Mouse (Mus musculus) limb, embryonic 10.5 days (tissue): ENCODE measurements around the gene Medag. TPM values are rescaled to one million over a fixed set of nuclear protein-coding genes. Genes with fewer than 3 reads are reported as not detected.
A peak's percentile ranks its signal among the peaks of the same experiment; 100 is the strongest.

Experiments
- DNase-seq: peaks from one replicate; pipeline ENCODE4 v3.0.0-alpha.2; 2017; ENCODE audit warnings: low spot score
- H3K27ac ChIP-seq: fragments of 300-500 bp; sonication (generic); 2 replicates; pipeline ENCODE4 v1.5.1; 2016; ENCODE audit warnings: mild to moderate bottlenecking
- H3K27me3 ChIP-seq: fragments of 300-500 bp; sonication (generic); 2 replicates; pipeline ENCODE4 v1.6.1; 2016; ENCODE audit warnings: low read depth, mild to moderate bottlenecking; ENCODE audit not compliant: poor library complexity, severe bottlenecking
- H3K36me3 ChIP-seq: fragments of 300-500 bp; sonication (generic); 2 replicates; pipeline ENCODE4 v1.6.1; 2016; ENCODE audit warnings: mild to moderate bottlenecking, moderate library complexity
- H3K4me1 ChIP-seq: fragments of 300-500 bp; sonication (generic); 2 replicates; pipeline ENCODE4 v1.6.1; 2016
- H3K4me3 ChIP-seq: fragments of 300-500 bp; sonication (generic); 2 replicates; pipeline ENCODE4 v1.5.1; 2016; ENCODE audit warnings: mild to moderate bottlenecking, moderate library complexity
- H3K9me3 ChIP-seq: fragments of 300-500 bp; sonication (generic); replicated peaks from 2 replicates; pipeline ENCODE4 v1.6.1; 2016; ENCODE audit warnings: mild to moderate bottlenecking
- WGBS: fragments of 180-500 bp; shearing (Covaris S2); methylation state at CpG from one replicate; pipeline ENCODE4 v1.1.7; 2016; 5-methylcytosine and 5-hydroxymethylcytosine counted together
- polyA plus RNA-seq: library from polyadenylated mRNA; unstranded; fragments of >200 nt; fragmentation: Nextera tagmentation; extraction: Ambion mirVana; gene quantifications from 2 replicates; pipeline ENCODE4 v1.2.1, GENCODE M21; 2016

Medag gene
- polyA plus RNA-seq, 1 experiment from 2014 or later, result 0.26 TPM

DNA sequence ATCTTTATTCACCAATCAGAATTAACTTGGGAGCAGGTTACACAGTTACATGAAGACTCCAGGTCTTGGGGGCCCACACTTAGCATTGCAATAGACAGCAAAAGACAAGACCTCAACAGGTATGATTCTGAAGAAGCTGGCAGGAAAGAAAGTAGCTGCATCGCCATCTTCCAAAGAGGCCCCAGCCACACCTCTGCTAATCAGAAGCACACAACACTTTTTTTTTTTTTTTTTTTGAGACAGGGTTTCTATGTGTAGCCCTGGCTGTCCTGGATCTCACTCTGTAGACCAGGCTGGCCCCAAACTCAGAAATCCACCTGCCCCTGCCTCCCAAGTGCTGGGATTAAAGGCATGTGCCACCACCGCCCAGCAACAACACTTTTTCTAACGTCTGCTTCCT lies 15.0 kb downstream of the Medag start:
- peaks cover 22% of the 10 kb centered on the region for H3K4me1 ChIP-seq
- H3K4me3 ChIP-seq, result no peak overlapping the region
- H3K36me3 ChIP-seq, result no peaks in the 10 kb centered on the region
- WGBS, result 91% methylated on average over 3 of the region's 3 CpGs
- no peak overlapping the region for H3K27ac ChIP-seq
- DNase-seq, result no peak
- H3K27me3 ChIP-seq, result no peaks in the 10 kb centered on the region
- no peaks in the 10 kb centered on the region for H3K9me3 ChIP-seq

- no peaks in the 10 kb centered on the region for H3K36me3 ChIP-seq
- 89% methylated on average over 8 of the region's 8 CpGs for WGBS
- no peak overlapping the region for H3K4me3 ChIP-seq
- no peaks in the 10 kb centered on the region for H3K27me3 ChIP-seq
- no peak for DNase-seq
- H3K9me3 ChIP-seq, result no peaks in the 10 kb centered on the region
- H3K4me1 ChIP-seq, result peaks cover 22% of the 10 kb centered on the region
- H3K27ac ChIP-seq, result peak overlapping the region; percentile 90
Measured at GRCm38 (mm10) chr5:149427277-149428060, 15.9 kb downstream of the Medag start.

GRCm38 (mm10) chr5:149428347-149428746 lies 16.8 kb downstream of the Medag start:
- 9% methylated on average over 6 of the region's 6 CpGs for WGBS
- peaks cover 22% of the 10 kb centered on the region for H3K4me1 ChIP-seq
- DNase-seq, result peak; percentile 71
- peak overlapping the region; percentile 90 for H3K27ac ChIP-seq
- no peaks in the 10 kb centered on the region for H3K36me3 ChIP-seq
- peak overlapping the region; percentile 13; the same call in 1 of the 2 replicates for H3K4me3 ChIP-seq
- H3K27me3 ChIP-seq, result no peaks in the 10 kb centered on the region
- no peaks in the 10 kb centered on the region for H3K9me3 ChIP-seq

DNA sequence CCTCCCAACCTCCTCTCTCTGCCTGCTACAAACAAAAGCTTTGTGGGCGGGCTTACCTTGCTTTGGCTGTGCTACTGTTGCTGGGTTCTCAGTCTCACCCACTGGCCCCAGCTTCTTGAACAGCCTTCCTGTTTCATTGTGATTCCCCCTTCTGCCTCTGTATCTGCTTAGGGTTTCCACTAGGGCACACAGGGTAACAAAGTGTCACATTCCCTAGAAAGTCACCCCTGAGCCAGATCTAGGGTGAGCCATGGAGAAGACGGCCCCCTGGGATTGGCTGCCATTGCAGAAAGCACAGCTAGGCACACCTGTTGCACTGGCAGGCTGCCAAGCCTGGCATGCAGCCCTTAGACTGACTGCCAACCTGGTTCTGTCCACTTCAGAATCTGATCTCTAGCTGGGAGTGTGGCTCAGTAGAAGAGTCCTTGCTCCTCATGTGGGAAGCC lies 17.3 kb downstream of the Medag start:
- WGBS, result 51% methylated on average over 2 of the region's 2 CpGs
- H3K4me3 ChIP-seq, result no peak overlapping the region
- DNase-seq, result peak; percentile 41
- H3K27me3 ChIP-seq, result no peaks in the 10 kb centered on the region
- H3K9me3 ChIP-seq, result no peaks in the 10 kb centered on the region
- H3K27ac ChIP-seq, result peak overlapping the region; percentile 90
- no peaks in the 10 kb centered on the region for H3K36me3 ChIP-seq
- peaks cover 25% of the 10 kb centered on the region for H3K4me1 ChIP-seq

- Histone ChIP-seq H3K9me3 (no peaks in the 10 kb centered on the region), H3K36me3 (no peaks in the 10 kb centered on the region), H3K4me3 (no peak overlapping the region), H3K4me1 (peaks cover 32% of the 10 kb centered on the region), H3K27me3 (no peaks in the 10 kb centered on the region), H3K27ac (peak overlapping the region; percentile 90)
- DNase-seq, result no peak
- WGBS, result 81% methylated on average over 4 of the region's 4 CpGs
Measured at GRCm38 (mm10) chr5:149429541-149429940, 18.0 kb downstream of the Medag start.

GRCm38 (mm10) chr5:149430943-149431342 lies 19.4 kb downstream of the Medag start:
- Histone ChIP-seq H3K36me3 (no peaks in the 10 kb centered on the region), H3K27me3 (no peaks in the 10 kb centered on the region), H3K27ac (no peak overlapping the region), H3K4me3 (no peak overlapping the region), H3K4me1 (peaks cover 32% of the 10 kb centered on the region), H3K9me3 (no peaks in the 10 kb centered on the region)
- DNase-seq, result no peak
- WGBS, result 91% methylated on average over 3 of the region's 3 CpGs

- Histone ChIP-seq H3K9me3 (no peaks in the 10 kb centered on the region), H3K4me3 (no peak overlapping the region), H3K36me3 (no peaks in the 10 kb centered on the region), H3K4me1 (peaks cover 25% of the 10 kb centered on the region), H3K27me3 (no peaks in the 10 kb centered on the region), H3K27ac (no peak overlapping the region)
- no peak for DNase-seq
- WGBS, result 77% methylated on average over 7 of the region's 7 CpGs
Measured at GRCm38 (mm10) chr5:149433618-149434017, 22.1 kb downstream of the Medag start.

- Histone ChIP-seq H3K4me3 (no peak overlapping the region), H3K27ac (no peak overlapping the region), H3K27me3 (no peaks in the 10 kb centered on the region), H3K36me3 (no peaks in the 10 kb centered on the region), H3K4me1 (peaks cover 23% of the 10 kb centered on the region), H3K9me3 (no peaks in the 10 kb centered on the region)
- WGBS, result 17% methylated on average over 9 of the region's 9 CpGs
- no peak for DNase-seq
Measured at GRCm38 (mm10) chr5:149434141-149434690, 22.7 kb downstream of the Medag start.

GRCm38 (mm10) chr5:149436541-149436940 lies 25.0 kb downstream of the Medag start:
- Histone ChIP-seq H3K27me3 (no peaks in the 10 kb centered on the region), H3K4me1 (peaks cover 37% of the 10 kb centered on the region), H3K27ac (no peak overlapping the region), H3K36me3 (no peaks in the 10 kb centered on the region), H3K9me3 (no peaks in the 10 kb centered on the region), H3K4me3 (no peak overlapping the region)
- DNase-seq, result no peak
- 81% methylated on average over 3 of the region's 3 CpGs for whole genome bisulfite sequencing

GRCm38 (mm10) chr5:149437150-149437549 lies 25.6 kb downstream of the Medag start:
- 76% methylated on average over 6 of the region's 6 CpGs for WGBS
- H3K27me3 ChIP-seq, result no peaks in the 10 kb centered on the region
- no peaks in the 10 kb centered on the region for H3K9me3 ChIP-seq
- DNase-seq, result no peak
- no peak overlapping the region for H3K4me3 ChIP-seq
- H3K4me1 ChIP-seq, result peaks cover 43% of the 10 kb centered on the region
- H3K27ac ChIP-seq, result no peak overlapping the region
- no peaks in the 10 kb centered on the region for H3K36me3 ChIP-seq

GRCm38 (mm10) chr5:149439531-149440179 lies 28.1 kb downstream of the Medag start, which contains the start of gene Tex26:
Gene Tex26 (plus strand): TSS chr5:149439660.
- WGBS, result under 1% methylated on average over 25 of the region's 25 CpGs
- H3K27ac ChIP-seq, result peak within 1 kb of the TSS; percentile 83
- no peaks in the 10 kb centered on the region for H3K36me3 ChIP-seq
- peak; percentile 84 for DNase-seq
- H3K27me3 ChIP-seq, result no peaks in the 10 kb centered on the region
- peak within 1 kb of the TSS; percentile 59 for H3K4me3 ChIP-seq
- H3K4me1 ChIP-seq, result peaks cover 47% of the 10 kb centered on the region
- H3K9me3 ChIP-seq, result no peaks in the 10 kb centered on the region

- WGBS, result 1% methylated on average over 18 of the region's 18 CpGs
- peaks cover 49% of the 10 kb centered on the region for H3K4me1 ChIP-seq
- H3K27ac ChIP-seq, result peak overlapping the region; percentile 83
- DNase-seq, result peak; percentile 73
- H3K36me3 ChIP-seq, result no peaks in the 10 kb centered on the region
- no peaks in the 10 kb centered on the region for H3K9me3 ChIP-seq
- peak overlapping the region; percentile 59 for H3K4me3 ChIP-seq
- H3K27me3 ChIP-seq, result no peaks in the 10 kb centered on the region
Measured at GRCm38 (mm10) chr5:149440180-149440573, 28.6 kb downstream of the Medag start.
